Comparison of ENCODE assay signal across 22 mouse cellular contexts in the genomic region with DNA sequence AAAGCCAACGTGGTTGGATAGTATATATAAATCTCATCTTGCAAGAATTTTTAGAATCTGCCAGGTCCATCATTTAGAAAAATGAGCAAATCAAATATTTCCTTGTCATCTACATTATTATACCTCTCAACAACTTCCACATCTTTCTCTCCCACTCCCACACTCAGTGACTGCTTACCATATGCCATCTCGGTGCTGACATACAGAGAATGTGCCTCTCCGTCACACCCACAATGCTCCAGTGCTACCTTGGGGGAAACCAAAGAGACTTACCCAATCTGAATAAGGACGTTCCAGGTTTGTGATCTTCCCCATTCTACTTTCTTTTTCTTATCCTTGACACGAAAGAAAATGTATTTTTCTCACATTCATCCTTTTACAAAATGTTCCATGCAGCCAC.
"Had no signal": no experiment of that assay in that cellular context is flagged by ENCODE, and none has a peak within 500 bp of the region (broad histone marks: within the 10 kb centered on the region; RNA-seq: fewer than 3 reads in every experiment).

No protein-coding gene starts in this region.

- DNase-seq: cerebellum, adult 2 months; cerebellum, adult 8-10 months; cerebellum, adult 9-10 months; cerebellum, adult 9-11 months; cerebellum, postnatal 10 days; cerebellum, postnatal 14 days; cerebellum, postnatal 25 days; cerebellum, postnatal 36 days; embryo, embryonic 11 days; forebrain, postnatal 0 days; gastrocnemius, adult 2 months; gastrocnemius, postnatal 10 days; gastrocnemius, postnatal 14 days; gastrocnemius, postnatal 25 days; gastrocnemius, postnatal 36 days; heart, adult 11 months; heart, adult 18-20 months; heart, adult 2 months had no signal

- ATAC-seq: forebrain, embryonic 13.5 days; forebrain, embryonic 14.5 days; forebrain, embryonic 15.5 days; forebrain, embryonic 16.5 days; forebrain, postnatal 0 days had no signal
